Mouse (Mus musculus) frontal cortex, adult 2 months (tissue): ENCODE measurements around the gene Zxdc. TPM values are rescaled to one million over a fixed set of nuclear protein-coding genes. Genes with fewer than 3 reads are reported as not detected.
A peak's percentile ranks its signal among the peaks of the same experiment; 100 is the strongest.

Experiments
- DNase-seq, 2 experiments: peaks; one replicate each; pipeline ENCODE4 v3.0.0; 2022; ENCODE audit warnings: low spot score in 1 of 2; ENCODE audit errors: extremely low spot score in 1 of 2
- polyA plus RNA-seq: library from polyadenylated mRNA; depleted of rRNA; stranded (reverse); fragments of >200 nt; gene quantifications from 2 replicates; pipeline ENCODE4 v1.2.3, GENCODE M21; 2012; rRNA removed

Zxdc gene
- polyA plus RNA-seq = 16.7 and 18.3 TPM in 2 replicates

DNA sequence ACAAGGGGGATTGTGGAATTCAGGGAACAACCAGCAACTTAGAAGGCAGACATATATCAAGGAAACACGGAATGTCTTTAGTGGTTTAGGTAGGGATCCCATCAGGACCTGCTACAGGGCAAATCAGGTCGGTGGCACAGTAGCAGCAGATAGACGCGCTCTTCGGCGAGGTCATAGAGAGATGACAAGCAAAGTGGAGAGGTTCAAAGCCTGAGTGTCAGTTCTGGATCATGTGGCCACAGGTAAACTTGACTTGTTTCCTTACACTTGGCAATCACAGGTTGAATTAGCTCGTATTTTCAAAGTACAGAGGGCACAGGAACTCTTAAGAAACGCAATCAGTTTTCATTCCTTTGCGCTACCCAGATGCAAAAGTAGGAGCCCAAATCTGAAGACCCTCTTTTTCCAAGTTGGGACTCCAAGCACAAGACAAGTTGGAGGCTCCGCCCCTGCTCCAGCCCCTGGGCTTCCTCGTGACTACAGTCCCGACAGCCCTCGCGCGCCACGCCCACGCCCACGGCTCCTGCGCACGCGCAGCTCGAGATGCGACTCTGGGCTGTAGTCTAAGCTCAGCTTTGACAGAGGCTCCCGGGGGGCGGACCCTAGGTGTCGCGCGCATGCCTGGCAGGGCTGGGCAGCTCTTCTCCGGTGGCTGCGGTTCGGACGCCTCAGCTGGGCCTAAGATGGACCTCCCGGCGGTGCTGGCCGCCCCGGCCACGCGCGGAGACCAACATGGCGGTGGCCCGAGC lies at the start of gene Zxdc:
TSS of gene Zxdc (plus strand) at position 517 of the 749 bp plus-strand sequence.
- peak; percentile 98 to 100 for DNase-seq

DNA sequence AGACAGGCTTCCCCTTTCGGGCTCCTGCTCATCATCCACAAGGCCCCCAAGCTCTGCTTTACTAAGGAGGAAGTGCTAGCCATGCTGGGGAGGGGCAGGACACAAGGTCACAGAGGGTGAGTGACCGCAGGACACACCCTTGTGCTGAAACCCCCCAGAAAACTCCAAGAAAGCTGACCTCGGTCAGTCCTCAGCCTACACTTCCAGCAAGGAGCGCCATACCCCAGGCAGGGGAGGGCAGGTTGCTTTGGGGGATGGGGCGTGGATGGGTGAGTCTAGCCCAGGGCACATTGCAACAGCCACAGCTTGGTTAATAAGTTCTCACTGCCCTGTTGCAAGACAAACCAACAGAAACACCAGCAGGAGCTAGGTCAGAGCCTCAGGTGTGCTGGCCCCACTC lies 48.9 kb upstream of the Zxdc start:
- no peak for DNase-seq

DNA sequence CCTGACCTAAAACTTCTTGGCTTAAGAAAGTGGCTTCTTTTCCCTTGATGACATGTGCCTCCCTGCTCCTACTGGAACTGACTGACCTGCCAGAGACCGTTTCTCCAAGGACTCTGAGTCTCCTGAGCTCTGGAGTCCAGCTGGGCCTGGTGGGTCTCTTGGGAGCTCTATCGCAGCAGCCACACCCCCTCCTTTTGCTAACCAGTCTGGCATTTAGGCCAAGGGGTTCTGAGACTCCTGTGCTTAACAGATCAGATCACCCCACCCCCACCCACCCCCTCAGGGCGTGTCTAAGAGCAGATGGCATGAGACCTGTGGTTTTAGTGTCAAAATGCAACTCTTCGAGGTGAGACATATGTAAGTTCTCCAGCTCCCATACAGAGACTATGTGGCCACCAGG lies 47.5 kb upstream of the Zxdc start:
- no peak for DNase-seq

DNA sequence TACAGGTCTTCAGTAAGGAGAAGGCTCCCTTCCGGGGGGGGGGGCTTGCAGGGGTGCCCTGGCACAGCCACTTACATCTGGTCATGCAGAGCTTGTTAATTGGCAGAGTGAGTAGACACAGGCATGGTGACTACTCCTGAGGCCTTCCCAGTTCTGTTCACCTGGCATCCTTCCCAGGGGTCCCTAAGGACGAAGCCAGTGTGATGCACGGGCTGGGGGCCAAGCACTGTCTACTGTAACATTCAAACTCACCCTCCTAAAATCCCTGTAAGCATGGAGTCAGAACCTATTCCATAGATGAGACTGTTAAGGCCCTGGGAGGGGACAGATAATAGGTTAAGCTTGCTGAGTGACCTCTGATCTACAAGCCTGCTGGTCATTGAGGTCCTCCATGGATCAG lies 45.3 kb upstream of the Zxdc start:
- no peak for DNase-seq

DNA sequence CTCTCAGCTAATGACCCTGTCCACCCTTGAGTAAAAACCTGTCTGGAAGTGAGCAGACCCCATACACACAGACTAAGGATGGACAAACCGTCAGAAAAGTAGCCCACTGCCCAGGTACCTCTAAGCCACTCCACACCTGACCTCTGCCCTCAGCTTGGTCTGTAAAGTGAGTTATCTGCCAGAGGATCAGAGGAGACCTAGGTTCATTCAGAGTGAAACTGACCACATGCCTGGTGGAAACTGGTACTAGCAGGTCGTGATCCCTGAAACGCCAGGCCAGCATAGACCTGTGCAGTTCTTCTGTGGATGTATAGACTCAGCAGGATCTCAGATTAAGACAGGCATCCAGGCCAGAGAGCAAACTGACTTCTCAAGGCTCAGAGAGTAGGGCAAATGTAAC lies 44.8 kb upstream of the Zxdc start:
- no peak for DNase-seq

DNA sequence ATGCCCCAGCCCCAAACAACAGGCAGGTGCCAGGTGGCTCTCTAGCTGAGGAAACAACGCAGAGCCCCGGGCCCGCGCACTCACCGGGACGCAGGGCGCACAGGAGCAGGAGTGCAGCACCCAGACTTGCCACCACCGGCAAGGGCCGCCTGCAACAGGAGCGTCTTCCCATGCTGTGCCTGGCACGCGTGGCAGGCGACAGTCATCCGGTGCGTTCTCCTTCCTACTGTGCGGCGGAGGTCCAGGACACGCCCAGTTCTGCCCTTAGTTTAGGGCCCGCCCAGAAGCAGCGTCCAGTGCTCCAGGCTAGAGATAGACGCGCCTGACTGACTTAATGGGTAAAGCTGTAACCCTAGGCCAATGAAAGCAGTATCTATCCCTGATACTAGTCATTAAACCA lies 44.3 kb upstream of the Zxdc start, which contains the start of gene Chst13:
TSS of gene Chst13 (minus strand) at position 195 of the 400 bp plus-strand sequence.
- no peak for DNase-seq

DNA sequence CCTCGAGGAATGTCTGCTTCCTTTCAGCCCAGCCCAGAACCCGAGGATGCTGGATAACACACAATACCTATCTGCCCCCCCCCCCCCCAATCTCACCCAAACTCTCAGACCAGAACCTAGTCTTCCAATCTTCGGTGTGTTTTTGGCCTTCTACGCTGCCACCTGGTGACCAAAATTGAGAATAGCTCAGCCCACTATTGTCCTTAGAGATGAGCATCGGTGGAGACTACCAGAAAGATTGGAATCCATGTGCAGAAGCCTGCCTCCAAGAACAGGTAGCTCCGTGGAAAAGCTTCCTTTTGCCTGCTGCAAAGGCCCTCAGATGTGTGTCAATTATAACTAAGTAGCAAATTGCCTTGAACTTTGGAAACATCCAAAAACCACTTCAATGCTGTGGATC lies 41.6 kb upstream of the Zxdc start:
- peak in 1 of 2 experiments; percentile 63 for DNase-seq

DNA sequence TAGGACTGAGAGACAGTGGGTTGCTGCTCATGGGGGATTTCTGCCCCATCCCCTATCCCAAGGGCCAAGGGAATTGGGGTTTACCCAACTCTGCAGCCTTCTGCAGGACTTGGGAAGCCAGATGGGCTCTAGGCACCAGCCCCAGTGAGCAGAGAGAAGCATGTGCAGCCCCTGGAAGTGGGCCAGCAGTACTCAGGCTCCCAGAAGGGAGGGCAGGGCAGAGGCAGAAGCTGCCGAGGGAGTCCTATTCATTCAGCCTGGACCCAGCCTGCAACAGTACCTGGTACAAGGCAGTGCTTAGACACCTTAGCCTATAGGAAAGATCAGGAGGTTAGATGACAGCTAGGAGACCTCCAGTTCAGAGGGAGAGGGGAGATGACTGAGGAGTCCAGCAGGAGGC lies 39.3 kb upstream of the Zxdc start:
- DNase-seq = peak in 1 of 2 experiments; percentile 47

DNA sequence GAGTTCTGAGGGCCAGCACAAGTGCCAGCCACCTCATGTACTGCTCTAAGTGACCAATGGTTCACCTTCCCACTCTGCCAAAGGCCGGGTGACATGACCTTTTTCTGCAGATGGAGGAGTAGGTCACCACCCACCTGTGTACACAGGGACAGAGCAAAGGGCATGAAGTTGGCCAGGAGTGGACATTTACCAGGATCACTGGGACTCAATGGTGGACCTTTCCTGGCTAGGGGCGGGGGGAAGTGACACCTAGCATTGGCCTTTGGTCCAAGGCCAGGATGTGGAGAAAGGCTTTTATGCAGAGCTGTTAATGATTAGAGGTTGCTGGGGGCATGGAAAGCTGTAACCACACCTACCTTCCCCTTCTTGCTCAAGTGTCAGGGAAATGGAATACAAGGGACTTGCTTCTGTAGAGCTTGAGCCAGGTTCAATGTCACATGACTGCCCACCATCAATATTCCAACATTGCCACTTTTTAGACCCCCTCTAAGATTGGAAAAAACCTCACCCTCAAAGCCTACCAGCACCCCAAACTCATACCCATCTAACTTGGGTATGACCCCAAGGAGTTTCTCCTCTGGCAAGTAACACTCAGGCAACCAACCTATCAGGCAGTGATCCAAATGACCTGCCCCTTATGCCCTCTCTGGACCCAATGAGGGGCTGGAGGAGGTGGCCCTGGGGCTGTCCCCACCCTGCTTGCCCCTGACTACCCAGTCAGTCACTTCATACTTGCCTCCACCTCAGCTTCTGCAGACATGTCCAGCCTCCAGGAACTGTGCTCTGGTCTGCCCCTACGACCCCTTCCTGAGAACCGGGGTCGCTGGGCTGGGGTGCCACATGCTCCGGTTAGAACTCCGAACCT lies 36.5 kb upstream of the Zxdc start, which contains the start of gene Uroc1:
TSS of gene Uroc1 (plus strand) at position 724 of the 865 bp plus-strand sequence.
- DNase-seq = no peak

DNA sequence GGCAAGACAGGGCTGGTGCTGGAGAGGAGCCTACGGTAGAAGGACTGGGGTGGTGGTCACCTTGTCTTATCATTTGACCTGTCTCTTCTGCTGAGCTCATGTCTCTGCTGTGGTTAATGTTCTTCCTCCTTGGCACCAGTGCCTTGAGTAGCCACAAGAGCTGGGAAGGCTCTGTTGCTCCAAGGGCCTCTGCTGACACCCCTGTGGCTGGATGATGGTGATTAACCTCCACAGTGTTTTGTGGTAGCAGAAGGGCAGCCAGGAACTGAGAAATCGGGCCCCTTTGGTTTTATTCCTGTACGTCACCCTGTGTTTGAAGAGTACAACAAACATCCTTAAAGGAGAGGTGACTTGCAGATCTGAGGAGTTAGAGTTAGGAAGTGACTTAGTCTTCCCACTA lies 35.0 kb upstream of the Zxdc start:
- no peak for DNase-seq

DNA sequence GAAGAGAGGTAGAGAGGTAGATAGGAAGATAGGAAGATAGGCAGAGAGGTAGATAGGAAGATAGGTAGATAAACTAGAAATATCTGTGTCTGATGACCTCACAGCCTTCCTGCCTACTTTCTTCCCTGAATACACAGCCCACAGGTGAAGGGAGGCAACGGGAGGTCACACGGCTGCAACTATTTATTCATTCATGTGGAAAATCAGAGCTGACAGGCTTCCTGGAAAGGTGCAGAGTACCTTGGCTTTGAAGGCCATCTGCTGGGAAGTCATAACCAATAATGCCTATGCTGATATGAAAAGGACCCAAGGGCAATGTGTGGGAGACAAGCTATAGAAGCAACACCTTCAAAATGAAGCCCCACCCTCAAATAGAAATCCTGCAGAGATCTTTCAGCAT lies 26.9 kb upstream of the Zxdc start:
- DNase-seq = no peak

DNA sequence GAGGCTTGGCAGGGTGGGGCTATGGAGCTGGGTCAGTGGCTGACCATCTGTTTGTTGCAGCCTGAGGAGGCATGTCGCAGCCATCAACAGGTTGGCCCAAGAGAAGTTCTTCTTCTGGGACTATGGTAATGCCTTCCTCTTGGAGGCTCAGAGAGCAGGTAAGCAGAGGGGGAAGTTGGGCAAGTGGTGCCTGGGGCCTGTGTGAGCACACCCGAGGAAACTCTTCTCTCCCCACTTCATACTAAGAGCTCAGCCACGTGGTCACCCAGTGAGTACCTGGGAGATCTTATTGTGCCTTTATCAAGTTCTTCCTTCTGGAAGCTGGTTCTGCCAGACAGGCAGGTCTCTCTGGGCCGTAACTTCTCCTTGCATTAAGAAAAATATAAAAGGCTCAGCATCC lies 22.1 kb upstream of the Zxdc start:
- DNase-seq = no peak

DNA sequence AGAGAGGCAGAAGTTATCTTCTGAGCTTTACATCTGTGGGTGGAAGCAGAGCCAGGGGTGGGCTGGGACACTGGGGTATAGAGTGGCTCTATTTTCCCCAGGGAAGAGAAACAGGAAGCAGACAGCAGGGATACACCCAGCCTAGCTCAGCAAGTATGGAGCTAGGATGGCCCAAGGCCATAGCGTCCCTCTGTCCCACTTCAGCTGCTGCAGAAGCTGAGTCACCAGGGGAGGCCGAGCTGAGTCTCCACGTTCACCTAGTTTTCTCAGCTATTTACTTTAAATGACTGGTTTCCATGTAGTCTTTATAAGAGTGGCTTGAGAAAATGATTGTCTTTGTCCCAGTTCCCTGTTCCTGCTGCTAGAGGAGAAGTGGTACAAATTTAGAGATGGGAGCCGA lies 20.8 kb upstream of the Zxdc start:
- DNase-seq = no peak

DNA sequence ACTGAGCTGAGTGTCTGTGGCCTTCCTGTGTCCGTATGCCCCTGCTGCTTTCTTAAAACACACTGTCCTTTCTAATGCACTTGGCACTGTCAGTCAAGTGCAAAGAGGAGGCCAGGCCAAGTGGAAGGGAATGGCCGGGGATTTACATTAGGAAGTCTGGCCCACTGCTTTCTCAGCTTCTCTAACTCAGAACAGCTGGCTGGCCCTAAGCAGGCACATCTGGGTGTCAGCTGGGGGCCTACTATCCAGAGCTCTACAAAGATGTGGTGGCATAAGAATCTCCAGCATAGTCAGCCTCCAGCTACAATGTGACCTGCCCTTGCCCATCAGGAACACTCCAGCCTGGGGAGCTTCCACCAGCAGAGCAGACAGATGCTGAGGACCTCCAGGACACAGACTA lies 19.3 kb upstream of the Zxdc start:
- DNase-seq = no peak

DNA sequence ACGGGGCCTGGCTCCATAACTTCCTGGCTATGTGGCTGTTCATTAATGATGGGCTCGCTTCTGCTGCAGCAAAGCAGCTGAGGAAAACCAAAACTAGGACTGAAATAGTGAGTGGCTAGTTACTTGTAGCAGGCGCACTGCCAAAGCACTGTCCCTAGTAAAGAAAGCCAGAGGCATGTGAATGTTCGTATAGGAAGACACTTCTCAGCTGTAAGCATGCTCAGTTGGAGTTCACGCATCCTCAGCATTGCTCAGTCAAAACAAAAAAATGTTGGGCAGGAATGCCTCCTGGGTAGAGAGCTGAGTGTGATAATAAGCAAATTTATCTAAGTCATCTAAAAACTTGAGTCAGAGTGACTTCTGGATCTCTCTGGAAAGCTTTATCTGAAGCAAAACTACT lies 11.2 kb upstream of the Zxdc start:
- DNase-seq = no peak

DNA sequence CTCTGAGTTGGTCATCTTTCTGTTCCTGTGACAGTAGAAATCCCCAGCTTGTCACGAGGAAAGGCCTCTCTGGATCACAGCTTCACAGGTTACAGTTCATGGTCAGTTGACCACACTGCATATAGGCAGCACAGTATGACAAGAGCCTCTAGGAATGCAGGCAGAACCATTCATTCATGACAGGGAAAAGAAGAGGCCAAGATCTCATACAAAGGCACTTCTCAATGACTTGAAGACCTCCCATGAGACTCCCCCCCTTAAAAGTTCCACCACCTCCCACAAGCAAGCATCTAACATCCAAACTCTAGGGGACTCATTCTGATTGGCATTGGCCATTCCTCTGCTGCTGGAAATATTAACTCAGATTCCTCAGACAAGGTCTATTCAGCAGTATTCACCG lies 9.8 kb upstream of the Zxdc start:
- DNase-seq = no peak

DNA sequence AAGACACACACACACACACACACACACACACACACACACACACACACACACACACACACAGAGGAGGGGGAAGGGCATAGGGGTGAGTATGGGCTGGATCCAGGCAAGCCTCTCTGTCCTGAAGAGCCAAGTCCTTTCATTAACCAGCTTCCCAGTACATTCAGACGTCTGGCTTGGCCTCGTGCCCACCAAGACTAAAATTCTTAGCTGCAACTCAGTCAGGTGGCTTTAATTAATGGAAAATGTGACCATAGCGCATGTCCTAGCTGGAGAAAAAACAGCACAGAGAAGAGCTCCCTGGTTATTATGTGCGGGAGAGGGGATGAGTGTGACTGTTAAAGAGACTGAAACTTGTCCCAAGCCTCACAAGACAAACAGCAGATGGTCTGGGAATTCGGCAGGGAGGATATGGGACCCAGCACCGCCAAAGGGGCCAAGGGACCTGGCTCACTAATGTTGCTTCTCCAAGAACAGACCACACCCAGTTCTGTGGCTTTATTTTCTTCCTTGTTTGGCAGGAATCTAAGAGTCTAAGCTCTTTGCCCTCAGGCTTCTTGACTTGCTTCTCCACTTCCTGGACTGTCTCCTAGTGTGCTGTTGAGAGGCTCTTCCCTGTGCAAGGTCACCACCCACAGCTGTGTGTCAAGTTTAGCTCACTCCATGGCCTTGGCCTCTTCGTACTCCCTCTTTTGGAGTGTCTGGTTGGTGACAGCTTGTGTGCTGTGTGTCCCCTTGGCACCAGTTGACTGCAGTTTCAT lies 9.1 kb upstream of the Zxdc start:
- DNase-seq = no peak

DNA sequence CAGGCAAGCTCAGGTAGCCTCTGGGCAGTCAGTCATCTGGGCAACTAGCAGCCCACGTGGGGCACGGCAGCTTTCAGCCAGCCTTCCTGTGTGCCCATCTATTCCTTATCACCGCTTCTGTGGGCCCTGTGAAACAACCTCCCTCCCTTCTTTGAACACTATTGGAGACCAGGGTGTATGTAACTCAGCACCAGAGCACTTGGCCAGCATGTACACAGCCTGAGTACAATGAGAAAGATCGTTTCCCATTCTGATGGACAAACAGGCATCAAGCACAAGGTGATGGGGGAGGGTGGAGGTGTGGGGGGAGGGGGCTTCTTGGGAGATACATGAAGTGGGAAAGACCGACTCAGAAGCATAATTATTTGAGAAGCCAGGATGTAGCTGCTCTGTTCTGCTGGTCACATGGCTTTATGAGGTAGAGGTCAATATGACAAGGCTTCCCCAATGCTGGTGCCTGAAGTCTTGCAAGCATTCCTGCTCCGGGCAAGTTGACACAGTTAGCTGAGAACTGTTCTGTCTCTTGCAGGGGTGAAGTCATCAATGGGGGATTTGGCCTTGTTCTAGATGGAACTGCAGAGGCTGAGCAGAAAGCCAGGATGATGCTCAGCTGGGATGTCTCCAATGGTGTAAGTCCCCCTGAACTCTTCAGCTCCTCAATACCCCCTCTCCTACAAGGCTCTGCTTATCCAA lies 8.2 kb upstream of the Zxdc start:
- no peak for DNase-seq

DNA sequence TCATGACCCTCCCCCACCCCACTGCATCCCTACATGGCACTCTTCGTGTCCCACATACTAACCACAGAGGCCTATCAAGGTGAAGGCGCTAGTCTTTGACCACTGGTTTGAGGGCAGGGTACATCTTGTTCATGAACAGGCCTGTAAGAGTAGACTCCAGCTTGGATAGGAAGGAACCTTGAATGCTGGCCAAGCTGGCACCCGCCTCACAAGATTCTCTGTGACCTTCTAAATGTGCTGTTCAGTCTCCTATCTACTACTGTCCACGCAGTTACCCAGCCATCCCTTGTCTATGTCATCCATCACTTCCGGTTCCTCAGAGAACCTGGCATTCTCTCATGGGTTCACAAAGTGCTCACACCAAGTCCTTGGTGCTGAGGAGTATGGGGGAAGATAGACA lies 6.0 kb upstream of the Zxdc start:
- no peak for DNase-seq

DNA sequence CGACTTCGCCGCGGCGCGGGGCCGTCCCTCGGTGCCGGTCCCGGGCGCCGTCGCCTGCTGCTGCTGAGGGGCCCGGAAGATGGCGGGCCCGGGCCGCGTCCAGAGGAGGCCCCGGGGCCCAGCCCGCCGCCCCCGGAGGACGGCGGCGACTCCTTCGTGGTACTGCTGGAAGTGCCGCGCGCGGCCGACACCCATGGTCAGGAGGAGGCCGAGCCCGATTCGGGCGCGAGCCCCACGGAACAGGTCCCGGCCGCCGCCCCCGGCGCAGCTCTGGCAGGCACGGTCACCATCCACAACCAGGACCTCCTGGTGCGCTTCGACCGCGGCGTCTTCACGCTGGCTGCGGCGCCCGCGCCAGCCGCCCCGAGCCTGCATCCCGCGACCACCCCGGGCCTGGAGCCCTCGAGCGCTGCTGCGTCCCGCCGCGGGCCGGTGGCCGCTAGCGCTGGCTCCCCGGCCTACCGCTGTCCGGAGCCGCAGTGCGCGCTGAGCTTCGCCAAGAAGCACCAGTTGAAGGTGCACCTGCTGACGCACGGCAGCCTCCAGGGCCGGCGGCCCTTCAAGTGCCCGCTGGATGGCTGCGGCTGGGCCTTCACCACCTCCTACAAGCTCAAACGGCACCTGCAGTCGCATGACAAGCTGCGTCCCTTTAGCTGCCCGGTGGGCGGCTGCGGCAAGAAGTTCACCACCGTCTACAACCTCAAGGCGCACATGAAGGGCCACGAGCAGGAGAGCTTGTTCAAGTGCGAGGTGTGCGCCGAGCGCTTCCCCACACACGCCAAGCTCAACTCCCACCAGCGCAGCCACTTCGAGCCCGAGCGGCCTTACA lies 647 bp downstream of the Zxdc start:
- DNase-seq = no peak
